Mouse (Mus musculus) left cerebral cortex, adult 9 months (tissue): Measurements from ENCODE around the gene Tbccd1.

Experiments
- DNase-seq, 2 experiments: peaks; one replicate each; pipeline ENCODE4 v3.0.0; 2022; ENCODE audit warnings: low spot score in 2 of 2

The Tbccd1 gene

DNA sequence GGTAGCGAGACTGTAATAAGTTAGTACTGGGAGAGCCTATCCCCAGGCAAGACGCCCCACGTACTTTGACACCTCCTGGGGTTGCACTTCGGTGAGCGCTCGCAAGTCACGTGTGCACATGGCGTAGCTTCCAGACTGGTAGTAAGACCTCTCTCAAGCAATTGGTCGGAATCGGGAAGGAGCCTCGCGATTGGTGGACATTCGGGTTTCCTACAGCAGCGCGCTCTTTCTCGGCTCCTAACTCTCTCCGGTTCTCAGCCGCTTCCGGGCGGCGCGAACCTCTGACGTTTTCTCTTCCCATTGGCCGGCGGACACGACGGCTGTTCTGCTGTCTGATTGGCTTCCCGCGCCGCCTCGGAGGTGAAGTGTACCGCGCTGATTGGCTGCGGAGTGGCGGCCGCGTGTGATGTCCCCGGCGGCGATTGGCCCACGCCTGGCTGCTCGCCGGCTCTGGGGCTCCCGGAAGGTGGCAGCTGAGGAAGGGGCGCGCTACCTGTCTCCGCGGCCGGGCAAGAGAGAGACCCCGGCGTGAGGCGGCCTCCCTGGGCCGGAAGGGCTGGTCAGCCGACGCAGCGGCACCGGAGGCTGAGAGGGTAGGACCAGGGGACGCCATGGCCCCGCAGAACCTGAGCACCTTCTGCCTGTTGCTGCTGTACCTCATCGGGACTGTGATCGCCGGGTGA, at the start of gene Tbccd1, which contains the start of gene Dnajb11:
TSS of gene Tbccd1 (minus strand) at position 239 of the 683 bp plus-strand sequence.
TSS of gene Dnajb11 (plus strand) at position 415 of the 683 bp plus-strand sequence.
- peak; percentile 99 for DNase-seq

DNA sequence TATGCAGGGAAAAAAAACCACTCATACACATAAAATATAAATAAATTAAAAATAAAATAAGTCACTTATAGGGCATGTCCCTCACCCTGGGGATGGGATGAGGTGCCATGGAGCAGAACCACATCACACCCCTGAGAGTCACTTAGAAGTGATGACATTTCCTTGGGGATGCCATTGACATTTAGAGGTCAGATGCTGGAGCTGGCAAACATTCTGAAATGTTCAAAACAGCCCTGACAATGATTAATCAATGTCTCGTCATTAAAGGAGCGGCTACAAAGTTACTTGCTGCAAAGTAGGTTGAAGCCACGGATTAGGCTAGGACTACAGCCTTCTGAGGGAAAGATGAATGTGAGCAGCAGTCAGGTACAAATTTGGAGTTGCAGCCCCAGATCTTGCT, 43.9 kb upstream of the Tbccd1 start:
- DNase-seq, result no peak

DNA sequence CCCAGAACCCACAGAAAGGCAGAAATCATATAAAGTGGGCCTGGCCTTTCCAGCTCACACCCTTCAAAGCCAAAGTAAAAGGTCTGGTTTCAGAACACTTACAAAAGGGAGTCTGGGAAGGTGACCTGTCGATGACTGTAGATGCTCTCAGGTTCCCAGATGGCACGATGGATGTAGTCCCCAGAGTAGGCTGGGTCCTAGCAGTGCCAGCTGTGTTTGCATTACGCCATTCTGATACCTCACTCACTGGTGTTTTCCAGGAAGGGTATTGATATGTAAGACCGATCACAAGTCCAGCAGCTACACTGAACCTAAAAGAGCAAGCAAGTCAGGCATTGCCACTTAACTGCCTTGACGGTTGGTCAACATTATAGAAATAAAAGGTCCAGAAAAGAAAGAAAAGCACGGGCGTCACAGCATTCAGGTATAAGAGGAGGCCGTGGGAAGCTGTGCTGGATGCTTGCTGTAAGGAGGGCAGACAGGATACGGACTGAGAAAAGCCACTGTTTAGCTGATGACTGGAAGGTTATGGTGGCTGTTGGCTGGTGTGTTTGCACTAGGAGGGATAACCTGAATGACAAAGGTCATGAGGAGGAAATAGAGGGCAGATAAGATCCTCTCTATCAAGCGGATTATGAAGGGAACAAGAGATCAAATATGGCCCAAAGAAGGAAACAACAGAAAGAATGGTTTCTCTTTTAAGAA, 42.5 kb upstream of the Tbccd1 start:
- no peak for DNase-seq

DNA sequence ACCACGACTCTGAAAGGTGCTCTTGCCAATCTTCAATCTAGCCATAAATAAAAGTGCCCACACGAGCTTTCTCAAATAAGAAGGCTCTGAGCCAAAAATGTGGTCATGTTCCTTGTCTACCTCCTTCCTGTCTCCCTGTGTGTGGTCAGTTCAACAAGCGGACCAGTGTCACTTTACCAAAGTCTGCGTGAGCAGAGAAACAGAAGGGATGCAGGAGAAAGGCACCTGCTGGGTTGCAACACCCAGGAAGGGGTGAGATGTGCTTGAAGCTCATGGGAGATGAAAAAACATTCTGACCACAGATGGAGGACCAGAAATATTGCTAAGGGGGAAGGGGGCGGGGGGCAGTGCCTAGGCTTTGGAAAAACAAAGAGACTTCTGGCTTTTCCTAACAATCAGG, 41.9 kb upstream of the Tbccd1 start:
- DNase-seq, result no peak

- no peak for DNase-seq
Observed at GRCm38 (mm10) chr16:22896618-22897017, 39.1 kb upstream of the Tbccd1 start.

DNA sequence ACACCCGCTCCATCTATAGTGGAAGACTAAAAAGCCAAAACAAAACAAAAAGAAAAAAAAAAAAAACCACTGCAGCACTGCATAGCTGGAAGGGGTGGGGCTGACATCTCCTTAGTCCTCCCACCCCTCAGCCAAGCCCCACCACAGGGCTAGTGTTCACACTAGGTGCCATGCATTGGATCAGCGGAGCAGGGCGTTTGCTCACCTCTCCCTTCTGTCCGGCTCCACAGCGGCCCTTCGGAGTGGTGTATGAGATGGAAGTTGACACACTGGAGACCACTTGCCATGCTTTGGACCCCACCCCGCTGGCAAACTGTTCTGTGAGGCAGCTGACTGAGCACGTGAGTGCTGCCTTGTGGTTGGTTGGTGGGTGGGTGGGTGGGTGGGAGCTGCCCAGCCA, 36.6 kb upstream of the Tbccd1 start:
- DNase-seq, result no peak

GRCm38 (mm10) chr16:22891733-22892154, 34.3 kb upstream of the Tbccd1 start:
- no peak for DNase-seq

DNA sequence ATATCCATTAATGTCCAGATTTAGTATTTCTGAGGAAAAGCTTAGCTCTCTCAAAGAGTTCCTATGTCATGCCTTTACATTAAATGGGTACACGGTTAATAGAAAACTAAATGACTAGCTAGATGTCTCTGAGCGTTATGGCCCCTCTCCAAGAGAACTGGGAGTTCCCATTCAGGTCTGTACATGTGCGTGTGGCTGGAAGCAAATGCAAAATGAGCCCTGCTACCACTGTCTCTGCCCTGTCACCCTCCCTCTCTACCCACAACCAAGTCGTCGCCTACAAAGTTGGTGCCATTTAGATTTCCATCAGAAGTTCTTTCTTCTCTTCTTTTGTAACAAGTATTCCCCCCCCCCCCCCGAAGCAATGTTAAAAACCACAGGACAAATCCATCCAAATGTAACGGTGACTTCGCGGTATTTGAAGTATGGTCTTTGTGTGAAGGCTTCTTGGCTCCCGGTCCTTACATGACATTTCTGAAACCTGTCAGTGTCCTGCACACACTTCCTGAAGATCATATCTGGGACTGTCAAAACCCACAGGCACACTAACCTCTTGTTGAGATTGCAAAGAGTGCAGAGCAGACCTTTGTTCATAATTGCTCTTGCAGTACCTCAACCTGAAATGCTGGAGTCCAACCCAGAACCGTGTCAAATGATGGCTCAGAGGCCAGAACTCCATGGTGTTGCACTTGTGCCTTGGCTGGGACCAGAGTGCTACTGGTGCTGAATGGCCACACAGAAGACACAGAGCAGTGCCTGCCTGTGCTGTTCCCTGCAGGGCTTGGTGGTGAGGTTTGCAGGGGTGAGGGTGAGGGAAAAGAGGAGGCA, 33.4 kb upstream of the Tbccd1 start, which contains the start of gene Ahsg:
TSS of gene Ahsg (plus strand) at position 595 of the 828 bp plus-strand sequence.
- DNase-seq, result no peak

DNA sequence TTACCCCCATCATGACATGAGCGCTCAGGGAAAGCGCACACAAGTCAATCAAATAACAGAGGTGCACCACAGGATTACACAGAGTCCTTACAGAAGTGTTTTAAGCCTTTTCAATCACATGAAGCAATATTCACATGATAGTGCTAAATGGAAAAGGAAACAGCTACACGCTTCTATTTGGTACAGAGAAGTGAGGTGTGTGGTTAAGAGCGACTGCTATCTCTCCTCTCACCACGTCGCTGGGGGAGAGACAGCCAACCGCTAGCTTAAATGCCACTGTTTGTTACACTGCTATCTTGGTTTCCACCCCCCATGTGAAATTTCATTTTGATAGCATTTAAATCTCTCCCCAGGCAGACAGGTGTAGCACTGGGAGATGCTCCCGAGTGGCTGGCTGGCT, 32.2 kb upstream of the Tbccd1 start:
- no peak for DNase-seq

DNA sequence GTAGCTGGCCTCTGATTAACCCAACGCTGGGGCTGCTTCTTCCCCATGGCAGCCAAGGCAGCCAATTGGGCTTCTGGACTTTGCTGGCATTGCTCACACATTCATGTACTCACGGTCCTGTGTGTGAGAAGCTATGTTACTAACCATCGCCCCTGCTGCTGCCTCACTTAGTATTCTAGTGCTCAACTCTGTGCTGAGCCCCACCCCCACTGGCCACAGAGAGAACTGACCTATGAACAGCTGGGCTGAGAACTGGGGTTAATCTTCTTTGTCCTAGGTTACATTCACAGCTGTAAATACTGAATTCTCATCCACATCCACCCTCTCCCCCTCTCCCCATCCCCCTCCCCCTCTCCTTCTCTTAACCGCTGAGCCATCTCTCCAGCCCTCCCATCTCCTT, 31.4 kb upstream of the Tbccd1 start:
- DNase-seq, result no peak

DNA sequence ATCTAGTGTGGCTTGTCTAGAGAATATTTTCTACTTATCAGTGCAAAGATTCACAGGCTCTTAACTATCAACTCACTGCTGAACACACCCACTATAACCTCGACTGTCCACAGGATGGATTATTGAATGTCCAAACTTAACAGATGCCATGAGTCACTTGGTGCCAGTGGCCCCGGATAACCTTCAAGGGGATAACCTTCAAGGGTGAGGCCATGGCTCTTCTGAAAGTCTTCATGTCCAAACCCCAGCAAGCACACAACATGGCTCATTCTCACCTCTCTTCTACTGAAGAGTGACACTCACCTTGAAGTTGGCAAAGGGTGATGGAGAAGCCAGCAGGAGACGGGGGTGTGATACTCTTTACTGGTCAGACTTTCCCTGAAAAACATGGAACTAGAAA, 29.3 kb upstream of the Tbccd1 start:
- no peak for DNase-seq

DNA sequence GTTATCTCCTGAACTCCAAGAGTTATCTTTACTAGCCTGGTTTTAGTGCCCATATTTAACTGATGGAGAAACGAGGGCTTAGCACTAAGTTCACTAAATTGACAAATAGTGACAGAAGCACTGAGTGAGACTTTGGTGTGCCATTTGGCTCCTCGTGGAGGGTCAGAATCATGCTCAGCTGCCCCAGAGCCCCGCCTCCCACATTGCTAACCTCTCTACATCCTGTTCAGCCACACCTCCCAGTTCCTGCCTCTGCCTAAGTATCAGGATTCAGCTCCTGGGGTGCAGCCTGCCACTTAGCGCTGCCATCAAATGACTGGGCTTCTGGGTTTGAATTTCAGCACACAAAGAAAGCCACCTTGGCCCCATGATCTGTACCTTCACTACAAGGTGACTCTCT, 27.9 kb upstream of the Tbccd1 start:
- DNase-seq, result no peak

DNA sequence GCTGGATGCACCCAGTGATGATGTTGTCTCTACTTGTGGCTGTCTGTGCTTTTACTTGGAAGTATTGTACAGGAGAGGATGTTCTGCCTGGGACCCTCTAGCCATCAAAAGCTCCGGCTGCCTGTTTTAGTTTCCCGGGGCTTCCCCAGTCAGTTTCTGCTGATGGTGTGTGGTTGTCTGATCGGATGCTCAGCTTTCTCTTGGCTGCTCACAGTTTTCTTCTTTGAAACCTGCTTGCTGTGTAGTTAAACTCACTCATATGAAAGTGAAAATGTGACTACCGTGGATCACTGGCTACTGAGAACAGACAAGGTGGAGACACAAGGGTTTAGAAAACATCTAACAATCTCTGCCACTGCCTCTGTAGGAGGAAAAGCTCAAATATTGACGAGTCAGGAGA, 26.0 kb upstream of the Tbccd1 start:
- no peak for DNase-seq

- DNase-seq, result no peak
Observed at GRCm38 (mm10) chr16:22881487-22881886, 24.0 kb upstream of the Tbccd1 start.

GRCm38 (mm10) chr16:22880900-22881299, 23.4 kb upstream of the Tbccd1 start:
- no peak for DNase-seq

- DNase-seq, result no peak
Observed at GRCm38 (mm10) chr16:22879945-22880595, 22.6 kb upstream of the Tbccd1 start.

DNA sequence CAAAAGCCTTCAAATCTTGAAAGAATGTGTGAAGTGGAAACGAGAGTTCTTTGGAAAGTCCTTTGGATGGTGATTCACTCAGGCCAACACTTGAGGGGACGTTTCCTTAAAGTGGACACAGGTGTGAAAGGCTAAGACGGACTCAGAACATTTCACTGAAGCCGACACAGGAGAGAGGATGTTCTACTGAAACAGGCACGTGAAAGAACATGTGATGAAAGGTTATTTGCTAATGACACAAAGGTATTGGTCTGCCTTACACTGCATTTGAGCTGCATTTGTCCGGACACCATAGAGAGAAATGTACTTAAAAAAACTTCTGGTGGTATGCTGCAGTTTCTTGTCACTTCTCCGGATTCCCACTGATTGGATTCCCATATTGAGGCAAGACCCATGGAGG, 21.2 kb upstream of the Tbccd1 start:
- no peak for DNase-seq

- no peak for DNase-seq
Observed at GRCm38 (mm10) chr16:22877660-22878390, 20.4 kb upstream of the Tbccd1 start.

GRCm38 (mm10) chr16:22876218-22877043, 19.0 kb upstream of the Tbccd1 start:
- peak in 1 of 2 experiments; percentile 29 for DNase-seq

- no peak for DNase-seq
Observed at GRCm38 (mm10) chr16:22873369-22873768, 15.9 kb upstream of the Tbccd1 start.
